Mouse (Mus musculus) B cell, adult 2 months (primary cell): ENCODE data around the gene Zbtb37.

ENCODE experiments used
- DNase-seq, 2 experiments: peaks; one replicate each; pipeline ENCODE4 v3.0.0; 2022

Gene Zbtb37

GRCm38 (mm10) chr1:161034435-161035280, at the start of gene Zbtb37:
Zbtb37 (minus strand) TSS chr1:161034849.
- DNase-seq, result peak; percentile 99

GRCm38 (mm10) chr1:161077243-161077642, 42.6 kb upstream of the Zbtb37 start:
- no peak for DNase-seq

GRCm38 (mm10) chr1:161076238-161076637, 41.6 kb upstream of the Zbtb37 start:
- DNase-seq, result peak in 1 of 2 experiments; percentile 11

GRCm38 (mm10) chr1:161071272-161071620, 36.6 kb upstream of the Zbtb37 start:
- no peak for DNase-seq

- DNase-seq, result peak; percentile 89
These were observed 36.0 kb upstream of the Zbtb37 start, which contains the start of the genes Dars2 and Cenpl for GRCm38 (mm10) chr1:161070352-161071271. Dars2 (minus strand) TSS chr1:161070658. Cenpl (plus strand) TSS chr1:161070713.

GRCm38 (mm10) chr1:161063351-161063750, 28.7 kb upstream of the Zbtb37 start:
- no peak for DNase-seq

GRCm38 (mm10) chr1:161057164-161057563, 22.5 kb upstream of the Zbtb37 start:
- DNase-seq, result no peak

GRCm38 (mm10) chr1:161046972-161047371, 12.3 kb upstream of the Zbtb37 start:
- DNase-seq, result no peak

- no peak for DNase-seq
These were observed 6.8 kb upstream of the Zbtb37 start for GRCm38 (mm10) chr1:161041261-161042020.

GRCm38 (mm10) chr1:161040855-161041254, 6.2 kb upstream of the Zbtb37 start:
- DNase-seq, result no peak

- no peak for DNase-seq
These were observed 5.7 kb upstream of the Zbtb37 start for GRCm38 (mm10) chr1:161040426-161040770.

- no peak for DNase-seq
These were observed 5.2 kb upstream of the Zbtb37 start for GRCm38 (mm10) chr1:161039741-161040425.

- peak in 1 of 2 experiments; percentile 11 for DNase-seq
These were observed 4.5 kb upstream of the Zbtb37 start for GRCm38 (mm10) chr1:161038968-161039721.

- no peak for DNase-seq
These were observed 3.4 kb upstream of the Zbtb37 start for GRCm38 (mm10) chr1:161038004-161038403.

GRCm38 (mm10) chr1:161037599-161037998, 3.0 kb upstream of the Zbtb37 start:
- no peak for DNase-seq

- DNase-seq, result no peak
These were observed 2.4 kb upstream of the Zbtb37 start for GRCm38 (mm10) chr1:161037026-161037425.

- DNase-seq, result peak in 1 of 2 experiments; percentile 12
These were observed 1.8 kb upstream of the Zbtb37 start for GRCm38 (mm10) chr1:161036411-161036841.

GRCm38 (mm10) chr1:161035786-161036404, 1.2 kb upstream of the Zbtb37 start:
- no peak for DNase-seq

- no peak for DNase-seq
These were observed 684 bp upstream of the Zbtb37 start for GRCm38 (mm10) chr1:161035281-161035785.

GRCm38 (mm10) chr1:161033856-161034434, 704 bp downstream of the Zbtb37 start:
- peak in 1 of 2 experiments; percentile 9 for DNase-seq
